Mouse (Mus musculus) liver, embryonic 15.5 days (tissue): Measurements from ENCODE around the gene A530032D15Rik. TPM values are rescaled to one million over a fixed set of nuclear protein-coding genes. Genes with fewer than 3 reads are reported as not detected.
"Not testable (repeated sequence)": the region's sequence is repeated elsewhere in the genome, so short reads cannot be mapped to it uniquely, and the experiment has no call there.

Experiments
- ATAC-seq: fragments of 200-750 bp; cut with Nextera tagmentation; 2 replicates; pipeline ENCODE4 v1.8.0; 2017; ENCODE audit warnings: moderate number of reproducible peaks, mild to moderate bottlenecking, moderate library complexity; ENCODE audit not compliant: insufficient read depth
- H3K27ac ChIP-seq: fragments of 300-500 bp; sonication (generic); replicated peaks from 2 replicates; pipeline ENCODE4 v1.5.1; 2015; ENCODE audit warnings: mild to moderate bottlenecking, inconsistent platforms
- H3K27me3 ChIP-seq: fragments of 300-500 bp; sonication (generic); 2 replicates; pipeline ENCODE4 v1.6.1; 2015; ENCODE audit warnings: mild to moderate bottlenecking, inconsistent platforms
- H3K36me3 ChIP-seq: fragments of 300-500 bp; sonication (generic); replicated peaks from 2 replicates; pipeline ENCODE4 v1.6.1; 2015; ENCODE audit warnings: moderate library complexity, mild to moderate bottlenecking, inconsistent platforms
- H3K4me1 ChIP-seq: fragments of 300-500 bp; sonication (generic); replicated peaks from 2 replicates; pipeline ENCODE4 v1.6.1; 2015; ENCODE audit warnings: inconsistent platforms
- H3K4me2 ChIP-seq: fragments of 300-500 bp; sonication (generic); 2 replicates; pipeline ENCODE4 v1.6.1; 2015; ENCODE audit warnings: moderate library complexity, mild to moderate bottlenecking, inconsistent platforms
- H3K4me3 ChIP-seq: fragments of 300-500 bp; sonication (generic); replicated peaks from 2 replicates; pipeline ENCODE4 v1.5.1; 2015; ENCODE audit warnings: mild to moderate bottlenecking, inconsistent platforms
- H3K9ac ChIP-seq: fragments of 300-500 bp; sonication (generic); 2 replicates; pipeline ENCODE4 v1.6.1; 2015; ENCODE audit warnings: moderate library complexity, mild to moderate bottlenecking, inconsistent platforms
- H3K9me3 ChIP-seq: fragments of 300-500 bp; sonication (generic); replicated peaks from 2 replicates; pipeline ENCODE4 v1.6.1; 2016; ENCODE audit warnings: inconsistent platforms
- WGBS: fragments of 180-500 bp; shearing (Covaris S2); methylation state at CpG from one replicate; pipeline ENCODE4 v1.1.7; 2015; ENCODE audit warnings: mixed read lengths; ENCODE audit not compliant: insufficient replicate concordance; 5-methylcytosine and 5-hydroxymethylcytosine counted together
- polyA plus RNA-seq: library from polyadenylated mRNA; unstranded; fragments of >200 nt; fragmentation: Nextera tagmentation; extraction: Ambion mirVana; gene quantifications from 2 replicates; pipeline ENCODE4 v1.2.1, GENCODE M21; 2015

Gene A530032D15Rik
- 0.13 TPM in 1 of 2 replicates, not detected in the other for polyA plus RNA-seq

- not testable (repeated sequence) for H3K9ac ChIP-seq, H3K4me2 ChIP-seq, H3K4me1 ChIP-seq, H3K36me3 ChIP-seq, H3K27me3 ChIP-seq, H3K9me3 ChIP-seq, ATAC-seq, H3K4me3 ChIP-seq, H3K27ac ChIP-seq
- 75% methylated on average over 2 of the region's 7 CpGs for WGBS
These were observed at the start of gene A530032D15Rik for GRCm38 (mm10) chr1:85109753-85110152. Gene A530032D15Rik (minus strand): TSS chr1:85109853.

GRCm38 (mm10) chr1:85155151-85155550 is 45.5 kb upstream of the A530032D15Rik start:
- not testable (repeated sequence) for H3K4me1 ChIP-seq, H3K4me2 ChIP-seq, H3K9ac ChIP-seq, H3K27me3 ChIP-seq, H3K4me3 ChIP-seq, ATAC-seq, H3K27ac ChIP-seq, H3K9me3 ChIP-seq, H3K36me3 ChIP-seq
- 45% methylated on average over 4 of the region's 5 CpGs for WGBS

- not testable (repeated sequence) for H3K36me3 ChIP-seq, H3K9me3 ChIP-seq, ATAC-seq, H3K4me1 ChIP-seq, H3K27ac ChIP-seq, H3K27me3 ChIP-seq, H3K9ac ChIP-seq, H3K4me2 ChIP-seq, H3K4me3 ChIP-seq
- 74% methylated on average over 22 of the region's 22 CpGs for WGBS
These were observed 24.0 kb upstream of the A530032D15Rik start for GRCm38 (mm10) chr1:85133671-85134070.

- H3K27me3 ChIP-seq, H3K27ac ChIP-seq, ATAC-seq, H3K36me3 ChIP-seq, H3K9ac ChIP-seq, H3K9me3 ChIP-seq, H3K4me3 ChIP-seq, H3K4me2 ChIP-seq, H3K4me1 ChIP-seq: not testable (repeated sequence)
- whole genome bisulfite sequencing: 68% methylated on average over 4 of the region's 4 CpGs
These were observed 12.2 kb upstream of the A530032D15Rik start for GRCm38 (mm10) chr1:85121841-85122240.

- not testable (repeated sequence) for H3K9me3 ChIP-seq, H3K36me3 ChIP-seq, H3K27ac ChIP-seq, H3K4me3 ChIP-seq, ATAC-seq, H3K27me3 ChIP-seq, H3K9ac ChIP-seq, H3K4me2 ChIP-seq, H3K4me1 ChIP-seq
- 60% methylated on average over 5 of the region's 6 CpGs for WGBS
These were observed 8.7 kb upstream of the A530032D15Rik start for GRCm38 (mm10) chr1:85118341-85118740.

GRCm38 (mm10) chr1:85117537-85117936 is 7.9 kb upstream of the A530032D15Rik start:
- WGBS: 31% methylated on average over 4 of the region's 6 CpGs
- H3K27me3 ChIP-seq, ATAC-seq, H3K9ac ChIP-seq, H3K9me3 ChIP-seq, H3K36me3 ChIP-seq, H3K4me2 ChIP-seq, H3K4me3 ChIP-seq, H3K27ac ChIP-seq, H3K4me1 ChIP-seq: not testable (repeated sequence)

- ATAC-seq, H3K4me2 ChIP-seq, H3K27ac ChIP-seq, H3K4me1 ChIP-seq, H3K9ac ChIP-seq, H3K4me3 ChIP-seq, H3K9me3 ChIP-seq, H3K27me3 ChIP-seq, H3K36me3 ChIP-seq: not testable (repeated sequence)
- WGBS: 40% methylated on average over 6 of the region's 6 CpGs
These were observed 5.2 kb upstream of the A530032D15Rik start for GRCm38 (mm10) chr1:85114666-85115402.

GRCm38 (mm10) chr1:85114078-85114477 is 4.4 kb upstream of the A530032D15Rik start:
- not testable (repeated sequence) for H3K4me3 ChIP-seq, H3K27ac ChIP-seq, H3K9me3 ChIP-seq, H3K4me2 ChIP-seq, H3K36me3 ChIP-seq, ATAC-seq, H3K27me3 ChIP-seq, H3K4me1 ChIP-seq, H3K9ac ChIP-seq
- 62% methylated on average over 3 of the region's 3 CpGs for WGBS

GRCm38 (mm10) chr1:85112889-85113288 is 3.2 kb upstream of the A530032D15Rik start:
- H3K27me3 ChIP-seq, H3K4me3 ChIP-seq, H3K9me3 ChIP-seq, H3K4me1 ChIP-seq, H3K36me3 ChIP-seq, H3K27ac ChIP-seq, H3K4me2 ChIP-seq, ATAC-seq, H3K9ac ChIP-seq: not testable (repeated sequence)
- 53% methylated on average over 2 of the region's 5 CpGs for WGBS

GRCm38 (mm10) chr1:85112266-85112665 is 2.6 kb upstream of the A530032D15Rik start:
- H3K27ac ChIP-seq, H3K4me2 ChIP-seq, H3K4me3 ChIP-seq, ATAC-seq, H3K4me1 ChIP-seq, H3K36me3 ChIP-seq, H3K9ac ChIP-seq, H3K9me3 ChIP-seq, H3K27me3 ChIP-seq: not testable (repeated sequence)
- WGBS: 66% methylated on average over 7 of the region's 7 CpGs

GRCm38 (mm10) chr1:85111572-85111971 is 1.9 kb upstream of the A530032D15Rik start:
- H3K27ac ChIP-seq, H3K9ac ChIP-seq, H3K4me2 ChIP-seq, H3K9me3 ChIP-seq, H3K4me3 ChIP-seq, H3K4me1 ChIP-seq, H3K36me3 ChIP-seq, H3K27me3 ChIP-seq, ATAC-seq: not testable (repeated sequence)
- 53% methylated on average over 10 of the region's 10 CpGs for WGBS

- not testable (repeated sequence) for H3K4me3 ChIP-seq, H3K9ac ChIP-seq, H3K4me2 ChIP-seq, H3K27ac ChIP-seq, H3K36me3 ChIP-seq, H3K9me3 ChIP-seq, ATAC-seq, H3K4me1 ChIP-seq, H3K27me3 ChIP-seq
- WGBS: 58% methylated on average over 3 of the region's 3 CpGs
These were observed 1.2 kb upstream of the A530032D15Rik start for GRCm38 (mm10) chr1:85110876-85111275.
